ENCODE assay signal across 9 mouse cellular contexts in genomic region chr10:58383761-58384160, GRCm38 (mm10).
A peak's percentile ranks its signal among the peaks of the same experiment; 100 is the strongest.
DNase-seq lines count a peak whose midpoint lies in the region; ATAC-seq and TF ChIP-seq lines count a peak whose summit lies in the region.
"Had no signal": no experiment of that assay in that cellular context is flagged by ENCODE, and none has a peak within 500 bp of the region (broad histone marks: within the 10 kb centered on the region; RNA-seq: fewer than 3 reads in every experiment).

No protein-coding gene starts in this region.

- no peak for TF ChIP-seq CTCF in MEL (IDR thresholded peaks at IDR 0.05 in 2 of 3, conservative IDR thresholded peaks at IDR 0.05 in 1 of 3; ENCODE audit: control insufficient read depth in 1 of 3, insufficient read depth in 1 of 3, low read depth in 2 of 3, low read length in 3 of 3, poor library complexity in 1 of 3, severe bottlenecking in 1 of 3)

- no peak overlapping the region for H3K4me3 ChIP-seq in hindbrain, embryonic 13.5 days
- no peak overlapping the region for H3K4me3 ChIP-seq in hindbrain, embryonic 14.5 days (replicated peaks; ENCODE audit: low read length)
- no peak overlapping the region for H3K4me3 ChIP-seq in MEL (ENCODE audit: control insufficient read depth in 1 of 2, insufficient read depth in 1 of 2, low read depth in 2 of 2, low read length in 2 of 2)
- no peak overlapping the region for H3K4me3 ChIP-seq in intestine, embryonic 15.5 days (replicated peaks)

- peaks cover 33% of the 10 kb centered on the region for H3K4me1 ChIP-seq in hindbrain, embryonic 13.5 days (replicated peaks)
- peaks cover 25% of the 10 kb centered on the region for H3K4me1 ChIP-seq in hindbrain, embryonic 14.5 days (replicated peaks; ENCODE audit: control insufficient read depth, insufficient read depth, low read length)
- peaks cover 20 to 29% of the 10 kb centered on the region in 2 experiments for H3K4me1 ChIP-seq in MEL (ENCODE audit: control insufficient read depth in 1 of 2, insufficient read depth in 2 of 2, low read length in 2 of 2)
- peaks cover 9% of the 10 kb centered on the region; the same call in 1 of the 2 replicates for H3K4me1 ChIP-seq in intestine, embryonic 15.5 days (replicated peaks)

- 64% methylated on average over 2 of the region's 2 CpGs for WGBS in hindbrain, embryonic 13.5 days
- WGBS in hindbrain, embryonic 14.5 days: 48% methylated on average over 2 of the region's 2 CpGs
- WGBS in intestine, embryonic 15.5 days: 64% methylated on average over 2 of the region's 2 CpGs

- H3K27me3 ChIP-seq in hindbrain, embryonic 13.5 days: no peaks in the 10 kb centered on the region
- no peaks in the 10 kb centered on the region for H3K27me3 ChIP-seq in hindbrain, embryonic 14.5 days (ENCODE audit: control insufficient read depth, insufficient read depth, low read length)
- H3K27me3 ChIP-seq in MEL (ENCODE audit: control insufficient read depth in 1 of 2, insufficient read depth in 2 of 2, low read length in 2 of 2): no peaks in the 10 kb centered on the region
- no peaks in the 10 kb centered on the region for H3K27me3 ChIP-seq in intestine, embryonic 15.5 days (replicated peaks)

- no peak overlapping the region for H3K9ac ChIP-seq in hindbrain, embryonic 13.5 days
- H3K9ac ChIP-seq in hindbrain, embryonic 14.5 days: no peak overlapping the region
- H3K9ac ChIP-seq in MEL (ENCODE audit: control insufficient read depth, low read depth, low read length, poor library complexity, severe bottlenecking): no peak overlapping the region
- no peak overlapping the region for H3K9ac ChIP-seq in intestine, embryonic 15.5 days

- H3K79me2 ChIP-seq in MEL (ENCODE audit: control insufficient read depth, insufficient read depth, low read length, poor library complexity): peaks cover 28% of the 10 kb centered on the region

- H3K4me2 ChIP-seq in hindbrain, embryonic 13.5 days: no peak overlapping the region
- no peak overlapping the region for H3K4me2 ChIP-seq in hindbrain, embryonic 14.5 days (replicated peaks)
- no peak overlapping the region for H3K4me2 ChIP-seq in intestine, embryonic 15.5 days (replicated peaks)

- no peak for ATAC-seq in hindbrain, embryonic 13.5 days (ENCODE audit: low FRiP score)
- no peak for ATAC-seq in hindbrain, embryonic 14.5 days (ENCODE audit: low FRiP score)
- no peak for ATAC-seq in intestine, embryonic 15.5 days
- ATAC-seq in megakaryocyte progenitor cell, adult 5-6 weeks (replicated peaks; ENCODE audit: poor library complexity): no peak

- no peaks in the 10 kb centered on the region for H3K36me3 ChIP-seq in hindbrain, embryonic 13.5 days
- H3K36me3 ChIP-seq in hindbrain, embryonic 14.5 days (replicated peaks; ENCODE audit: control insufficient read depth, insufficient read depth): no peaks in the 10 kb centered on the region; the same call in 1 of the 2 replicates
- H3K36me3 ChIP-seq in MEL (ENCODE audit: control insufficient read depth in 1 of 2, insufficient read depth in 2 of 2, low read length in 2 of 2): peaks cover 0 to 42% of the 10 kb centered on the region in 2 experiments; a peak in 2 of 4 replicates
- no peaks in the 10 kb centered on the region for H3K36me3 ChIP-seq in intestine, embryonic 15.5 days

- no peak for TF ChIP-seq POLR2A in MEL (IDR thresholded peaks at IDR 0.05; ENCODE audit: control insufficient read depth in 1 of 2, insufficient read depth in 1 of 2, low read depth in 1 of 2, low read length in 2 of 2, poor library complexity in 1 of 2)

- no peak for TF ChIP-seq RAD21 in MEL (IDR thresholded peaks at IDR 0.05; ENCODE audit: low read depth, low read length)

- TF ChIP-seq EP300 in MEL (IDR thresholded peaks at IDR 0.05; ENCODE audit: low read depth in 1 of 2, low read length in 2 of 2): no peak

- no peak for DNase-seq in hindbrain, embryonic 14.5 days (ENCODE audit: low spot score)
- no peak for DNase-seq in MEL (ENCODE audit: low read depth, low spot score)
- peak; percentile 58 for DNase-seq in cerebellum, adult 11 months
- DNase-seq in urinary bladder, postnatal 10 days (ENCODE audit: low spot score): no peak
- DNase-seq in adrenal gland, adult (ENCODE audit: inconsistent age in 2 of 2, low spot score in 1 of 2): no peak

- H3K9me3 ChIP-seq in hindbrain, embryonic 13.5 days: no peaks in the 10 kb centered on the region
- H3K9me3 ChIP-seq in hindbrain, embryonic 14.5 days (ENCODE audit: control insufficient read depth, low read length): no peaks in the 10 kb centered on the region
- no peaks in the 10 kb centered on the region for H3K9me3 ChIP-seq in MEL (replicated peaks; ENCODE audit: insufficient read depth, low read length)
- no peaks in the 10 kb centered on the region for H3K9me3 ChIP-seq in intestine, embryonic 15.5 days
- H3K9me3 ChIP-seq: G1E had no signal

- peak overlapping the region; percentile 42 for H3K27ac ChIP-seq in hindbrain, embryonic 13.5 days
- no peak overlapping the region for H3K27ac ChIP-seq in hindbrain, embryonic 14.5 days
- peak overlapping the region; percentile 59 for H3K27ac ChIP-seq in MEL (ENCODE audit: control insufficient read depth, low read depth, low read length)
- H3K27ac ChIP-seq in intestine, embryonic 15.5 days: peak overlapping the region; percentile 62; the same call in 1 of the 2 replicates

TF ChIP-seq in MEL, 35 proteins besides CTCF, POLR2A, EP300 and RAD21:
- TF ChIP-seq USF1 (IDR thresholded peaks at IDR 0.05; ENCODE audit: low read depth, low read length) (no peak), HCFC1 (IDR thresholded peaks at IDR 0.05; ENCODE audit: low read depth, low read length) (no peak), NELFE (IDR thresholded peaks at IDR 0.05; ENCODE audit: low read depth, low read length) (no peak), BHLHE40 (IDR thresholded peaks at IDR 0.05; ENCODE audit: borderline replicate concordance, low read depth, low read length) (no peak), MYC (IDR thresholded peaks at IDR 0.05; ENCODE audit: low read depth, low read length) (no peak), MYB (IDR thresholded peaks at IDR 0.05; ENCODE audit: low read depth, low read length) (no peak), TCF12 (IDR thresholded peaks at IDR 0.05; ENCODE audit: low read depth, low read length) (no peak), MAFK (IDR thresholded peaks at IDR 0.05; ENCODE audit: borderline replicate concordance, low read depth, low read length) (no peak), TAL1 (IDR thresholded peaks at IDR 0.05; ENCODE audit: low read length) (no peak), MAZ (IDR thresholded peaks at IDR 0.05; ENCODE audit: low read depth, low read length) (no peak), ETS1 (IDR thresholded peaks at IDR 0.05; ENCODE audit: low read depth, low read length) (no peak)
